Mouse (Mus musculus): ENCODE data around the gene Lkaaear1. TPM values are rescaled to one million over a fixed set of nuclear protein-coding genes. Genes with fewer than 3 reads are reported as not detected.

Lkaaear1 gene
- polyA plus RNA-seq, 1 experiment, result not detected

- no peaks in the 10 kb centered on the region for H3K79me3 ChIP-seq (ENCODE audit: low read depth)
- no peak overlapping the region for H3K4me3 ChIP-seq (ENCODE audit: insufficient read depth, poor library complexity, severe bottlenecking)
- no peak overlapping the region for H3ac ChIP-seq (ENCODE audit: control insufficient read depth, insufficient read length, low read depth)
- H3K36me3 ChIP-seq (ENCODE audit: control insufficient read depth, insufficient read depth), result peaks cover 88% of the 10 kb centered on the region
- no peak for TF ChIP-seq MYOG (IDR thresholded peaks at IDR 0.05; ENCODE audit: control insufficient read depth, extremely low read depth, insufficient read length)
- TF ChIP-seq CEBPB (IDR thresholded peaks at IDR 0.05; ENCODE audit: low read depth), result no peak
- TF ChIP-seq FOSL1 (IDR thresholded peaks at IDR 0.05; ENCODE audit: insufficient read depth, low read length, poor library complexity, severe bottlenecking), result no peak
- TF ChIP-seq MYOD1 (IDR thresholded peaks at IDR 0.05; ENCODE audit: control insufficient read depth, insufficient read length, low read depth), result no peak
- no peak for TF ChIP-seq USF1 (IDR thresholded peaks at IDR 0.05; ENCODE audit: low read depth)
- TF ChIP-seq CTCF (IDR thresholded peaks at IDR 0.05; ENCODE audit: control insufficient read depth, insufficient read depth, insufficient read length), result no peak
- no peaks in the 10 kb centered on the region for H3K79me2 ChIP-seq (ENCODE audit: control insufficient read depth, insufficient read depth)
- H3K27me3 ChIP-seq (ENCODE audit: control insufficient read depth, insufficient read depth, insufficient read length), result no peaks in the 10 kb centered on the region
Measured at GRCm38 (mm10) chr2:181648926-181649325, 49.3 kb downstream of the Lkaaear1 start.

Other genes with a start within 250 kb of the Lkaaear1 start
- gene Zbtb46, start 239.0 kb downstream of the Lkaaear1 start, polyA plus RNA-seq (2012; fragmentation: generic; extraction: Trizol), result 0.68 TPM
- gene Abhd16b, start 205.2 kb downstream of the Lkaaear1 start, polyA plus RNA-seq (2012; fragmentation: generic; extraction: Trizol), result not detected
- gene Tpd52l2, start 201.3 kb downstream of the Lkaaear1 start, polyA plus RNA-seq (2012; fragmentation: generic; extraction: Trizol), result 79.2 TPM
- 34.3 TPM for gene Dnajc5, start 178.0 kb downstream of the Lkaaear1 start, polyA plus RNA-seq (2012; fragmentation: generic; extraction: Trizol)
- 20.6 TPM for gene Uckl1, start 113.5 kb downstream of the Lkaaear1 start, polyA plus RNA-seq (2012; fragmentation: generic; extraction: Trizol)
- 41.4 TPM for gene Prpf6, start 106.6 kb downstream of the Lkaaear1 start, polyA plus RNA-seq (2012; fragmentation: generic; extraction: Trizol)
- gene Zfp512b, start 105.6 kb downstream of the Lkaaear1 start, polyA plus RNA-seq (2012; fragmentation: generic; extraction: Trizol), result 9.8 TPM
- gene Samd10, start 99.2 kb downstream of the Lkaaear1 start, polyA plus RNA-seq (2012; fragmentation: generic; extraction: Trizol), result 1.1 TPM
- 0.05 TPM for gene Gm29797, start 41.4 kb downstream of the Lkaaear1 start, polyA plus RNA-seq (2012; fragmentation: generic; extraction: Trizol)
- 0.06 TPM for gene Sox18, start 26.8 kb downstream of the Lkaaear1 start, polyA plus RNA-seq (2012; fragmentation: generic; extraction: Trizol)
- 1.6 TPM for gene Tcea2, start 18.1 kb downstream of the Lkaaear1 start, polyA plus RNA-seq (2012; fragmentation: generic; extraction: Trizol)
- 66.4 TPM for gene Rgs19, start 4.5 kb downstream of the Lkaaear1 start, polyA plus RNA-seq (2012; fragmentation: generic; extraction: Trizol)
- not detected for gene Oprl1, start 16.6 kb upstream of the Lkaaear1 start, polyA plus RNA-seq (2012; fragmentation: generic; extraction: Trizol)
- not detected for gene Myt1, start 64.9 kb upstream of the Lkaaear1 start, polyA plus RNA-seq (2012; fragmentation: generic; extraction: Trizol)
- gene Pcmtd2, start 139.4 kb upstream of the Lkaaear1 start, polyA plus RNA-seq (2012; fragmentation: generic; extraction: Trizol), result 4.4 TPM
- 21.0 TPM for gene Polr3k, start 165.9 kb upstream of the Lkaaear1 start, polyA plus RNA-seq (2012; fragmentation: generic; extraction: Trizol)

Measured in C2C12 (cell line).